Mouse (Mus musculus) neural tube, embryonic 14.5 days (tissue): ENCODE measurements around the gene Lhb. TPM values are rescaled to one million over a fixed set of nuclear protein-coding genes. Genes with fewer than 3 reads are reported as not detected.

ENCODE experiments used
- ATAC-seq: fragments of 200-750 bp; cut with Nextera tagmentation; 2 replicates; pipeline ENCODE4 v1.8.0; 2017; ENCODE audit warnings: low read depth, mild to moderate bottlenecking, moderate TSS enrichment, moderate library complexity
- H3K27ac ChIP-seq: fragments of 300-500 bp; sonication (generic); 2 replicates; pipeline ENCODE4 v1.5.1; 2014; ENCODE audit warnings: low read depth, mild to moderate bottlenecking, control low read depth, low read length, moderate library complexity, mixed read lengths
- H3K27me3 ChIP-seq: fragments of 300-500 bp; sonication (generic); 2 replicates; pipeline ENCODE4 v1.6.1; 2014; ENCODE audit warnings: low read length; ENCODE audit not compliant: control insufficient read depth, insufficient read depth
- H3K36me3 ChIP-seq: fragments of 300-500 bp; sonication (generic); 2 replicates; pipeline ENCODE4 v1.6.1; 2014; ENCODE audit warnings: low read length, mixed read lengths; ENCODE audit not compliant: control insufficient read depth, insufficient read depth
- H3K4me1 ChIP-seq: fragments of 300-500 bp; sonication (generic); 2 replicates; pipeline ENCODE4 v1.6.1; 2014; ENCODE audit warnings: low read length; ENCODE audit not compliant: control insufficient read depth, insufficient read depth
- H3K4me2 ChIP-seq: fragments of 300-500 bp; sonication (generic); 2 replicates; pipeline ENCODE4 v1.6.1; 2014; ENCODE audit warnings: mild to moderate bottlenecking, low read depth, low read length, control low read depth
- H3K4me3 ChIP-seq: fragments of 300-500 bp; sonication (generic); 2 replicates; pipeline ENCODE4 v1.5.1; 2014; ENCODE audit warnings: low read depth, low read length, control low read depth, mixed read lengths
- H3K9ac ChIP-seq: fragments of 300-500 bp; sonication (generic); replicated peaks from 2 replicates; pipeline ENCODE4 v1.6.1; 2014; ENCODE audit warnings: low read depth, mild to moderate bottlenecking, control low read depth, low read length, mixed read lengths
- H3K9me3 ChIP-seq: fragments of 300-500 bp; sonication (generic); 2 replicates; pipeline ENCODE4 v1.6.1; 2016; ENCODE audit warnings: low read length; ENCODE audit not compliant: control insufficient read depth
- whole genome bisulfite sequencing: fragments of 180-500 bp; shearing (Covaris S2); extraction: QIAGEN DNeasy Blood & Tissue Kit; methylation state at CpG from one replicate; pipeline ENCODE4 v1.1.7; 2014; 5-methylcytosine and 5-hydroxymethylcytosine counted together
- polyA plus RNA-seq: library from polyadenylated mRNA; unstranded; fragments of >200 nt; fragmentation: Nextera tagmentation; extraction: Ambion mirVana; gene quantifications from 2 replicates; pipeline ENCODE4 v1.2.1, GENCODE M21; 2014

The Lhb gene
- polyA plus RNA-seq, 1 experiment from 2014 or later = not detected

DNA sequence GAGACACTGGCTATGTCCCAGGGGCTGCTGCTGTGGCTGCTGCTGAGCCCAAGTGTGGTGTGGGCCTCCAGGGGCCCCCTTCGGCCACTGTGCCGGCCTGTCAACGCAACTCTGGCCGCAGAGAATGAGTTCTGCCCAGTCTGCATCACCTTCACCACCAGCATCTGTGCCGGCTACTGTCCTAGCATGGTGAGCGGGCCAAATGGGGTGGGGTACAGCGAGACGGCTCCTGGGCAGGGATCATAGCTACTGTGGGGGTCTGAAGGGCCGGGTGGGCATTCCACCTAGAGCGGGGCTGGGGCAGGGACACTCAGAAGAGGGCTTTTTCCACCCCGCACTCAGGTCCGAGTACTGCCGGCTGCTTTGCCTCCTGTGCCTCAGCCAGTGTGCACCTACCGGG is 574 bp downstream of the Lhb start:
- H3K4me1 ChIP-seq = no peaks in the 10 kb centered on the region
- H3K27me3 ChIP-seq = peaks cover 34% of the 10 kb centered on the region
- WGBS = 90% methylated on average over 14 of the region's 14 CpGs
- no peak overlapping the region for H3K27ac ChIP-seq
- H3K4me3 ChIP-seq = no peak overlapping the region
- no peaks in the 10 kb centered on the region for H3K9me3 ChIP-seq
- peaks cover 45% of the 10 kb centered on the region for H3K36me3 ChIP-seq
- ATAC-seq = no peak
- H3K9ac ChIP-seq = no peak overlapping the region
- H3K4me2 ChIP-seq = no peak overlapping the region

DNA sequence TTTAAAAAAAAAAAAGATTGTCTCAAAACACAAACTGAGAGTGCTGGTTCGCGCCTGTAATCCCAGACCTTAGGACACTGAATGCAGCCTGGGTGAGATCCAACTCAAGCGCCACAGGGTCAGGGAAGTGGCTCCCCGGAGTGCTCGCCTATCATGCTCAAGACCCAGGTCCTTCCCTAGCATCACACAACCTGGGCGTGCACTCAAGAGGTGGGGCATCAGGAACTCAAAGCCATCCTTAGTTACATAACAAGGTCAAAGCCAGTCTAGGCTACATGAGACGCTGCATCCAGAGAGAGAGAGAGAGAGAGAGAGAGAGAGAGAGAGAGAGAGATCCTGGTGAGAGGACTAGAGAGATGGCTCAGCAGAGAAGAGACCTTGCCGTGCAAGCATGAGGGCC is 5.9 kb downstream of the Lhb start:
- Histone ChIP-seq H3K4me2 (no peak overlapping the region), H3K9me3 (no peaks in the 10 kb centered on the region), H3K4me1 (no peaks in the 10 kb centered on the region), H3K4me3 (no peak overlapping the region), H3K27me3 (no peaks in the 10 kb centered on the region), H3K36me3 (peaks cover 52% of the 10 kb centered on the region), H3K9ac (no peak overlapping the region), H3K27ac (no peak overlapping the region)
- 96% methylated on average over 8 of the region's 8 CpGs for WGBS
- ATAC-seq = no peak

DNA sequence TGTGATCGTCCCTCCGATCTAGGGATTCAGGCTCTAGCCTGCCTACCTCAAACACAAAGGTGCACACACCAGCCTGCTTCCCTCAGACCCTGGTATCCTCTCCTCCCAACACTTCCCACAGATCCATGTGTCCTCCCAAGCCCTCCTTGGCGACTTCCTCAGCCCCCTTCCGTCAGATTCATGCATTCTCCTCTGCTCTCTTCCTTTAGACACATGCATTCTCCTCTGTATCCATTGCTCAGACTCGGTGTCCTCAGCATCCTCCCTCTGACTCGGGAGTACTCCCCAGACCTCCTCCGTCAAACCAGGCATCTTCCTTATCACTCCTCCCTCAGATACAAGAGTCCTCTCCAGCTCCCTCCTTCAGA is 13.2 kb downstream of the Lhb start:
- peaks cover 13% of the 10 kb centered on the region for H3K36me3 ChIP-seq
- 1% methylated on average over 7 of the region's 7 CpGs for WGBS
- peak overlapping the region; percentile 91; the same call in 1 of the 2 replicates for H3K27ac ChIP-seq
- no peaks in the 10 kb centered on the region for H3K9me3 ChIP-seq
- peak overlapping the region; percentile 65 for H3K4me3 ChIP-seq
- peak overlapping the region; percentile 93 for H3K4me2 ChIP-seq
- no peak for ATAC-seq
- no peaks in the 10 kb centered on the region for H3K27me3 ChIP-seq
- peak overlapping the region; percentile 68 for H3K9ac ChIP-seq
- peaks cover 28% of the 10 kb centered on the region for H3K4me1 ChIP-seq

DNA sequence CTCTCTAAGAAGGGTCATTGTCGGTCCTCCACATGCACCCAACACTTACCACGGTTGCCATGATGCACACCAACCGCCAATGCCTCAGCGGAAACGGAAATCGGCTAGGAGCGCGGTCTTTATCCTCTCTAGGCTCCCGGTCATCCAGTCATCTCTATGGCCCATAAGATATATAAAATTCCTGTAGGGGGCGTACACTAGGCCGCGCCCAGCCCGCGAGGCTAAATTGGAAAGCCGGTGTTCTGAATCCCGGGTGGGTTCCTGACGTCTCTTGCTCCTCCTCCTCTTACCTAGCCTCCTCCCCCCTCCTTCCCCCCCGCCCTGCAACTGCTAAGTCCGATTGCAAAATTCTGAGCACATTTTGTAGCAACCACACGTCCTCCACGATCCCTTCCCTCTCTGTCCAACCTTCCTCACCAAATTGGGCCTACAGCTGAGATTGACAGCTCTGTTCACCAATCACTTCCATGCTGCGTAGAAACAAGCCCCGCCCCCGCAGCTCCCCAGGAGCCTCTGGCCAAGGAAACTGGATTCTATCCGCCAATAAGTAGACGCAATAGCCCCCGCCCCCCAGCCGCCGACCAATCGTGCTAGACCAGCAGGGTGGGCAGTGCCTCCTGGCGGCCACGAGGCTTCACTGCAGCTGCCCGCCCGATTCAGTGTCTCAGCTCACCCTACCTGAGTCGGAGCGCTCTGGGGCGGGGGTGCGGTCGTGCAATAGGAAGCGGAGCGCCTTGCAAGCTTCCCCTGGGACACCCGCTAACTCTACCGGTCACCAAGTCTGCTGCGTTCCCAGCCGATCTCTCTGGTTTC is 13.8 kb downstream of the Lhb start, which contains the start of gene Gys1:
Gys1 (plus strand) TSS at position 642 of the 813 bp plus-strand sequence.
- H3K9ac ChIP-seq = peak within 1 kb of the TSS; percentile 72
- H3K4me1 ChIP-seq = peaks cover 28% of the 10 kb centered on the region
- H3K36me3 ChIP-seq = peaks cover 10% of the 10 kb centered on the region
- H3K27ac ChIP-seq = peak within 1 kb of the TSS; percentile 91
- no peaks in the 10 kb centered on the region for H3K27me3 ChIP-seq
- WGBS = 0% methylated on average over 45 of the region's 45 CpGs
- H3K4me3 ChIP-seq = peak within 1 kb of the TSS; percentile 65
- peak within 1 kb of the TSS; percentile 93 for H3K4me2 ChIP-seq
- no peaks in the 10 kb centered on the region for H3K9me3 ChIP-seq
- ATAC-seq = peak; percentile 95

DNA sequence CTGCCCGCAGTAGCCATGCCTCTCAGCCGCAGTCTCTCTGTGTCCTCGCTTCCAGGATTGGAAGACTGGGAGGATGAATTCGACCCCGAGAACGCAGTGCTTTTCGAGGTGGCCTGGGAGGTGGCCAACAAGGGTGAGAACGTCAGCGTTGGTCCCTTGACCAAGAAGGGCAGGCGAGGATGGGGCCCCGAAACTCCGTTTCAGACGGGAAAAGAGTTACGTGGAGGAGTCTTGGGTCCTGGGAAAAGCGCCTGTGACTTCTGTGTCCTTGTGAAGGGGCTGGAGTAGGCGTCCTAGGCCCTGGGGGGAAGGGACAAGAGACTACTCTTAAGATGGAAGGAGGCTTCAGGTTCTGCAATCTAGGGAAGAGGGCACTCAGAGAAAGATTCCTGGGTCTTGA is 14.4 kb downstream of the Lhb start:
- peaks cover 28% of the 10 kb centered on the region for H3K4me1 ChIP-seq
- peaks cover 6% of the 10 kb centered on the region; the same call in 1 of the 2 replicates for H3K36me3 ChIP-seq
- peak overlapping the region; percentile 65 for H3K4me3 ChIP-seq
- H3K27me3 ChIP-seq = no peaks in the 10 kb centered on the region
- 3% methylated on average over 16 of the region's 16 CpGs for WGBS
- peak overlapping the region; percentile 44; the same call in 1 of the 2 replicates for H3K27ac ChIP-seq
- peak overlapping the region; percentile 93 for H3K4me2 ChIP-seq
- no peaks in the 10 kb centered on the region for H3K9me3 ChIP-seq
- ATAC-seq = no peak; the same call in 1 of the 2 replicates
- peak overlapping the region; percentile 72 for H3K9ac ChIP-seq

DNA sequence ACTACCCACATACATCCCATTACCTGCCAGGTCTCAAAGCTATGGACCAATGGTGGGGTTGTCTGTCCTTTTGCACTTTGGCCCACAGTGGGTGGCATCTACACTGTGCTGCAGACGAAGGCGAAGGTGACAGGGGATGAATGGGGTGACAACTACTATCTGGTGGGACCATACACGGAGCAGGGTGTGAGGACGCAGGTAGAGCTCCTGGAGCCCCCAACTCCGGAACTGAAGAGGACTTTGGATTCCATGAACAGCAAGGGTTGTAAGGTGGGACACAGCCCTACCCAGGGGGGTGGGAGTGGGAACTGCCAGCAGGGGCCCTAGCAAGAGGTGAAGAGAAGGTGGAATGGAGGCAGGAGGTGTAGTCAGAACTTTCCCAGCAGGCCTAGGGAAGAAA is 15.8 kb downstream of the Lhb start:
- Histone ChIP-seq H3K27me3 (no peaks in the 10 kb centered on the region), H3K9me3 (no peaks in the 10 kb centered on the region), H3K4me1 (peaks cover 28% of the 10 kb centered on the region), H3K9ac (no peak overlapping the region), H3K27ac (no peak overlapping the region), H3K36me3 (no peaks in the 10 kb centered on the region), H3K4me2 (no peak overlapping the region), H3K4me3 (no peak overlapping the region)
- no peak for ATAC-seq
- 89% methylated on average over 5 of the region's 5 CpGs for WGBS

DNA sequence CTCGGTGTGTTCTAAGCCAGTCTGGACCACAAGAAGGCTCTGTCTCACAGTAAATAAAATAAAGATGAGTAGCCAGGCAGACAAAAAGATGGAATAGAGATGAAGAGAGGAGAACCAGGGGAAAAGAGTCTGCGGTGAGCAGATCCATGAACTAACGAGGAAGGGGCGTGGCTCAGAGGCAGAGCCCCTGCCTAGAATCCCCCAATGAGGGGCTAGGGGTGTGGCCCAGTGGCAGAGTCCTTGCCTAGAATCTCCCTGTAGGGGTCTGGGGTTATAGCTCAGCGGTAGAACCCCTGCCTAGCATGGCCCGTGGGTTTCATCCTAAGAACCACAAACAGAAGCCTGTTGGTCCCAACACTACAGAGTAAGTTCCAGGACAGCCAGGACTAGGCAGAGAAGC is 16.4 kb downstream of the Lhb start:
- ATAC-seq = no peak
- H3K27ac ChIP-seq = no peak overlapping the region
- H3K4me1 ChIP-seq = peaks cover 28% of the 10 kb centered on the region
- H3K4me3 ChIP-seq = no peak overlapping the region
- no peak overlapping the region for H3K9ac ChIP-seq
- H3K36me3 ChIP-seq = no peaks in the 10 kb centered on the region
- no peak overlapping the region for H3K4me2 ChIP-seq
- no peaks in the 10 kb centered on the region for H3K27me3 ChIP-seq
- no peaks in the 10 kb centered on the region for H3K9me3 ChIP-seq
- WGBS = 30% methylated on average over 6 of the region's 6 CpGs

DNA sequence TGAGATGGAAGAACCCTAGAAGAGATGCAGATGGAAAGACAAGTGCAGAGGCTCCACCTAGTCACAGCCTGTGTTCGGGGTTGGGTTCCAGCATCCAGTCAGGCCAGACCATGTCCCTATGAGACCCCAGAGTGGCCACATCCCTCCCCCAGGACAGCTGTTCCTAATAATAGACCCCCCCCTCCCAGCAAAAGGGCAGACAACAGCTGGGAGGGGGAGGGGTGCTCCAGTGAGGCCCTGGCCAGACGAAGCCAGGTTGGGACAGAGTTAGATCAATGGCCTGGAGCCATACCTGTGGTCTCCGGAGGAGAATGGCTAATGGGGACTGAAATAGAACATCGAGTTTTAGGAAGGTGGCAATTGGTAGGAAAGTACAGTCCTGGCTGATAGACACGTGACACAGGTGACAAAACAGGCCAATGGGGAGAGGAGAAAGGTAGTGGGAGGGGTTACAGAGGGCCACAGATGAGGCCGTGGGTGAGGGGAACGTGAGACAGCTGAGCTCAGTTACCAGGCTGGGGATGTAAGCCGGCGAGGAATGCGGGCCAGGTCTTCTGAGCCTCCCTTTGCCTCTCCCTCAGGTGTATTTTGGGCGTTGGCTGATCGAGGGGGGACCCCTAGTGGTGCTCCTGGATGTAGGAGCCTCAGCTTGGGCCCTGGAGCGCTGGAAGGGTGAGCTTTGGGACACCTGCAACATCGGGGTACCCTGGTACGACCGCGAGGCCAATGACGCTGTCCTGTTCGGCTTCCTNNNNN is 17.1 kb downstream of the Lhb start, which contains the start of gene Ruvbl2:
Ruvbl2 (minus strand) TSS at position 576 of the 756 bp plus-strand sequence.
- no peaks in the 10 kb centered on the region for H3K27me3 ChIP-seq
- H3K4me2 ChIP-seq = no peak within 1 kb of the TSS
- 21% methylated on average over 19 of the region's 19 CpGs for WGBS
- no peak for ATAC-seq
- H3K9ac ChIP-seq = no peak within 1 kb of the TSS
- no peaks in the 10 kb centered on the region for H3K9me3 ChIP-seq
- H3K4me3 ChIP-seq = no peak within 1 kb of the TSS
- H3K36me3 ChIP-seq = no peaks in the 10 kb centered on the region
- peaks cover 27% of the 10 kb centered on the region for H3K4me1 ChIP-seq
- no peak within 1 kb of the TSS for H3K27ac ChIP-seq
